Mouse (Mus musculus) myocyte (in vitro differentiated cells): Measurements from ENCODE around the gene Gm5741.

ENCODE experiments used
- MYOG ChIP-seq, 3 experiments: IDR thresholded peaks; one replicate each; pipeline ENCODE4 v1.6.1; 2011; ENCODE audit warnings: control low read depth in 2 of 3, low read depth in 2 of 3, mild to moderate bottlenecking in 2 of 3; ENCODE audit not compliant: insufficient read length in 2 of 3, control insufficient read depth in 1 of 3, insufficient read depth in 1 of 3
- POLR2A ChIP-seq: IDR thresholded peaks from one replicate; pipeline ENCODE4 v1.6.1; 2011; ENCODE audit warnings: low read depth, mild to moderate bottlenecking, control low read depth, moderate library complexity; ENCODE audit not compliant: insufficient read length
- POLR2AphosphoS2 ChIP-seq: IDR thresholded peaks from one replicate; pipeline ENCODE4 v1.6.1; 2011; ENCODE audit warnings: low read depth, control low read depth; ENCODE audit not compliant: insufficient read length
- TCF12 ChIP-seq: IDR thresholded peaks from one replicate; pipeline ENCODE4 v1.6.1; 2011; ENCODE audit warnings: mild to moderate bottlenecking, control low read depth; ENCODE audit not compliant: poor library complexity, insufficient read depth, severe bottlenecking
- USF1 ChIP-seq: IDR thresholded peaks from one replicate; pipeline ENCODE4 v1.6.1; 2011; ENCODE audit warnings: low read depth, mild to moderate bottlenecking, control low read depth, moderate library complexity

GRCm38 (mm10) chr8:85074167-85074566, 6.4 kb upstream of the Gm5741 start:
- no peak for TF ChIP-seq POLR2A
- no peak for TF ChIP-seq USF1
- TF ChIP-seq POLR2AphosphoS2, result no peak
- no peak for TF ChIP-seq MYOG (IDR thresholded peaks at IDR 0.05; ENCODE audit: control insufficient read depth in 1 of 3, insufficient read depth in 1 of 3, insufficient read length in 2 of 3, low read depth in 2 of 3)
- no peak for TF ChIP-seq TCF12
